Mouse (Mus musculus) lung, postnatal 0 days (tissue): Measurements from ENCODE around the gene Golga2. TPM values are rescaled to one million over a fixed set of nuclear protein-coding genes. Genes with fewer than 3 reads are reported as not detected.

Source experiments
- ATAC-seq: fragments of 200-750 bp; cut with Nextera tagmentation; 2 replicates; pipeline ENCODE4 v1.8.0; 2017; ENCODE audit warnings: moderate library complexity
- DNase-seq: peaks from one replicate; pipeline ENCODE4 v3.0.0-alpha.2; 2016; ENCODE audit warnings: low spot score
- H3K27ac ChIP-seq: fragments of 300-500 bp; sonication (generic); 2 replicates; pipeline ENCODE4 v1.5.1; 2014; ENCODE audit warnings: antibody characterized with exemption, mild to moderate bottlenecking, low read length, mixed read lengths
- H3K27me3 ChIP-seq: fragments of 300-500 bp; sonication (generic); replicated peaks from 2 replicates; pipeline ENCODE4 v1.6.1; 2014; ENCODE audit warnings: low read length, mixed read lengths; ENCODE audit not compliant: insufficient read depth
- H3K36me3 ChIP-seq: fragments of 300-500 bp; sonication (generic); 2 replicates; pipeline ENCODE4 v1.6.1; 2014; ENCODE audit warnings: low read length, mixed read lengths; ENCODE audit not compliant: insufficient read depth
- H3K4me1 ChIP-seq: fragments of 300-500 bp; sonication (generic); 2 replicates; pipeline ENCODE4 v1.6.1; 2014; ENCODE audit warnings: antibody characterized with exemption, low read depth, low read length, mixed read lengths; ENCODE audit not compliant: insufficient read depth
- H3K4me2 ChIP-seq: fragments of 300-500 bp; sonication (generic); replicated peaks from 2 replicates; pipeline ENCODE4 v1.6.1; 2014; ENCODE audit warnings: low read depth, mild to moderate bottlenecking, low read length, moderate library complexity, mixed read lengths
- H3K4me3 ChIP-seq: fragments of 300-500 bp; sonication (generic); 2 replicates; pipeline ENCODE4 v1.5.1; 2014; ENCODE audit warnings: low read depth, low read length
- H3K9ac ChIP-seq: fragments of 300-500 bp; sonication (generic); replicated peaks from 2 replicates; pipeline ENCODE4 v1.6.1; 2014; ENCODE audit warnings: low read depth, mild to moderate bottlenecking
- H3K9me3 ChIP-seq: fragments of 300-500 bp; sonication (generic); 2 replicates; pipeline ENCODE4 v1.6.1; 2016; ENCODE audit warnings: low read length, mixed read lengths
- CTCF ChIP-seq: IDR thresholded peaks from 2 replicates; pipeline ENCODE4 v1.5.1; 2016; ENCODE audit warnings: antibody characterized with exemption, mild to moderate bottlenecking
- EP300 ChIP-seq: IDR thresholded peaks from 2 replicates; pipeline ENCODE4 v1.6.1; 2016; ENCODE audit warnings: antibody characterized with exemption, mild to moderate bottlenecking, control low read depth
- WGBS: fragments of 180-500 bp; shearing (Covaris S2); extraction: QIAGEN DNeasy Blood & Tissue Kit; methylation state at CpG from one replicate; pipeline ENCODE4 v1.1.7; 2014; 5-methylcytosine and 5-hydroxymethylcytosine counted together
- polyA plus RNA-seq: library from polyadenylated mRNA; unstranded; fragments of >200 nt; fragmentation: Nextera tagmentation; extraction: Ambion mirVana; gene quantifications from 2 replicates; pipeline ENCODE4 v1.2.1, GENCODE M21; 2015

Gene Golga2
- polyA plus RNA-seq, result 20.0 and 21.9 TPM in 2 replicates

- Histone ChIP-seq H3K9me3 (no peaks in the 10 kb centered on the region), H3K36me3 (0 out of 2 replicates have a peak, but pooled peaks cover 2% of the 10 kb centered on the region), H3K27ac (peak within 1 kb of the TSS; percentile 87), H3K9ac (peak within 1 kb of the TSS; percentile 87), H3K27me3 (no peaks in the 10 kb centered on the region), H3K4me2 (peak within 1 kb of the TSS; percentile 81), H3K4me1 (peaks cover 8% of the 10 kb centered on the region; the same call in 1 of the 2 replicates), H3K4me3 (peak within 1 kb of the TSS; percentile 84)
- WGBS, result 1% methylated on average over 20 of the region's 23 CpGs
- DNase-seq, result no peak
- ATAC-seq, result no peak
- TF ChIP-seq CTCF (no peak), EP300 (no peak)
These were observed at the start of gene Golga2 for GRCm38 (mm10) chr2:32287334-32287840. TSS of gene Golga2 (plus strand) at chr2:32287384.

- Histone ChIP-seq H3K36me3 (no peaks in the 10 kb centered on the region), H3K27ac (peak overlapping the region; percentile 68; the same call in 1 of the 2 replicates), H3K4me2 (peak overlapping the region; percentile 80), H3K4me3 (peak overlapping the region; percentile 61; the same call in 1 of the 2 replicates), H3K9ac (peak overlapping the region; percentile 53; the same call in 1 of the 2 replicates), H3K4me1 (peaks cover 6% of the 10 kb centered on the region; the same call in 1 of the 2 replicates), H3K27me3 (no peaks in the 10 kb centered on the region), H3K9me3 (no peaks in the 10 kb centered on the region)
- TF ChIP-seq EP300, result no peak
- no peak for TF ChIP-seq CTCF
- peak; percentile 13 for DNase-seq
- ATAC-seq, result no peak
- 24% methylated on average over 4 of the region's 4 CpGs for WGBS
These were observed 49.6 kb upstream of the Golga2 start for GRCm38 (mm10) chr2:32237571-32237970.

GRCm38 (mm10) chr2:32238708-32239435 is 48.3 kb upstream of the Golga2 start:
- no peak for ATAC-seq
- no peak overlapping the region for H3K9ac ChIP-seq
- WGBS, result 89% methylated on average over 9 of the region's 9 CpGs
- no peaks in the 10 kb centered on the region for H3K27me3 ChIP-seq
- H3K36me3 ChIP-seq, result peaks cover under 1% of the 10 kb centered on the region; the same call in 1 of the 2 replicates
- H3K4me1 ChIP-seq, result peaks cover 6% of the 10 kb centered on the region; the same call in 1 of the 2 replicates
- no peaks in the 10 kb centered on the region for H3K9me3 ChIP-seq
- H3K4me3 ChIP-seq, result no peak overlapping the region
- H3K27ac ChIP-seq, result no peak overlapping the region
- no peak for DNase-seq
- no peak overlapping the region for H3K4me2 ChIP-seq
- no peak for TF ChIP-seq CTCF
- no peak for TF ChIP-seq EP300

GRCm38 (mm10) chr2:32240591-32240990 is 46.6 kb upstream of the Golga2 start:
- H3K27me3 ChIP-seq, result no peaks in the 10 kb centered on the region
- no peak for DNase-seq
- H3K4me2 ChIP-seq, result no peak overlapping the region
- peaks cover 4% of the 10 kb centered on the region; the same call in 1 of the 2 replicates for H3K4me1 ChIP-seq
- peaks cover 5% of the 10 kb centered on the region; the same call in 1 of the 2 replicates for H3K36me3 ChIP-seq
- H3K4me3 ChIP-seq, result no peak overlapping the region
- no peak for ATAC-seq
- WGBS, result 82% methylated on average over 5 of the region's 5 CpGs
- no peaks in the 10 kb centered on the region for H3K9me3 ChIP-seq
- no peak overlapping the region for H3K9ac ChIP-seq
- H3K27ac ChIP-seq, result no peak overlapping the region
- no peak for TF ChIP-seq EP300
- no peak for TF ChIP-seq CTCF

- WGBS, result 77% methylated on average over 4 of the region's 4 CpGs
- no peak for ATAC-seq
- DNase-seq, result no peak
- H3K9ac ChIP-seq, result no peak overlapping the region
- no peak overlapping the region for H3K27ac ChIP-seq
- peaks cover 5% of the 10 kb centered on the region; the same call in 1 of the 2 replicates for H3K36me3 ChIP-seq
- H3K4me2 ChIP-seq, result no peak overlapping the region
- H3K9me3 ChIP-seq, result no peaks in the 10 kb centered on the region
- H3K4me3 ChIP-seq, result no peak overlapping the region
- TF ChIP-seq CTCF (no peak), EP300 (no peak)
- no peaks in the 10 kb centered on the region; the same call in 1 of the 2 replicates for H3K4me1 ChIP-seq
- no peaks in the 10 kb centered on the region for H3K27me3 ChIP-seq
These were observed 44.2 kb upstream of the Golga2 start for GRCm38 (mm10) chr2:32242986-32243385.

- H3K4me2 ChIP-seq, result no peak overlapping the region
- H3K36me3 ChIP-seq, result peaks cover 5% of the 10 kb centered on the region; the same call in 1 of the 2 replicates
- H3K4me1 ChIP-seq, result no peaks in the 10 kb centered on the region
- no peak overlapping the region for H3K27ac ChIP-seq
- WGBS, result 78% methylated on average over 4 of the region's 4 CpGs
- peak; percentile 17 for DNase-seq
- no peaks in the 10 kb centered on the region for H3K9me3 ChIP-seq
- no peak for ATAC-seq
- H3K4me3 ChIP-seq, result no peak overlapping the region
- no peak overlapping the region for H3K9ac ChIP-seq
- no peaks in the 10 kb centered on the region for H3K27me3 ChIP-seq
- TF ChIP-seq EP300 (no peak), CTCF (no peak)
These were observed 40.4 kb upstream of the Golga2 start for GRCm38 (mm10) chr2:32246741-32247140.
